In genomic region chr1:52392933-52393332, GRCm38 (mm10) we compare ENCODE assay signal across 17 mouse cellular contexts.
DNase-seq lines count a peak whose midpoint lies in the region; ATAC-seq and TF ChIP-seq lines count a peak whose summit lies in the region.
"Had no signal": no experiment of that assay in that cellular context is flagged by ENCODE, and none has a peak within 500 bp of the region (broad histone marks: within the 10 kb centered on the region; RNA-seq: fewer than 3 reads in every experiment).

No protein-coding gene starts in this region.

- 62% methylated on average over 2 of the region's 2 CpGs for WGBS in thymus, adult 2 months
- 44% methylated on average over 2 of the region's 2 CpGs for WGBS in midbrain, embryonic 11.5 days

- TF ChIP-seq CTCF in thymus, adult 2 months (IDR thresholded peaks at IDR 0.05; ENCODE audit: borderline replicate concordance, control insufficient read depth, extremely low read depth, insufficient read depth, low read length, poor library complexity), result no peak

- intact Hi-C loops in heart, postnatal 10 days (cut with DNase I), result no loop called here

- DNase-seq in heart, postnatal 10 days, result peak; percentile 20 to 27
- no peak for DNase-seq in heart, adult 8-10 months (ENCODE audit: low spot score)
- DNase-seq in thymus, adult 2 months, result peak; percentile 27
- DNase-seq in thymus, postnatal 36 days, result no peak
- peak; percentile 52 for DNase-seq in R1 (ENCODE audit: low read depth, low spot score)
- peak; percentile 56 for DNase-seq in thymus, postnatal 4 days
- no peak for DNase-seq in midbrain, embryonic 11.5 days (ENCODE audit: low spot score, missing footprints)
- DNase-seq in cerebellum, adult 11 months, result no peak
- DNase-seq: adrenal gland, postnatal 25 days; cerebellum, adult 11-12 months; right cerebral cortex, postnatal 25 days had no signal

- TF ChIP-seq POLR2A in thymus, adult 2 months (IDR thresholded peaks at IDR 0.05; ENCODE audit: control insufficient read depth, extremely low read depth, insufficient read depth, low read length, poor library complexity), result no peak

- no peak overlapping the region for H3K4me2 ChIP-seq in midbrain, embryonic 11.5 days
- H3K4me2 ChIP-seq: heart, embryonic 13.5 days; intestine, embryonic 15.5 days; liver, embryonic 15.5 days; midbrain, embryonic 12.5 days; neural tube, embryonic 15.5 days; stomach, embryonic 15.5 days had no signal

- no peak overlapping the region for H3K9ac ChIP-seq in midbrain, embryonic 11.5 days (ENCODE audit: low read length)
- H3K9ac ChIP-seq: heart, embryonic 13.5 days; intestine, embryonic 15.5 days; liver, embryonic 15.5 days; midbrain, embryonic 12.5 days; neural tube, embryonic 15.5 days; stomach, embryonic 15.5 days had no signal

- H3K27ac ChIP-seq in thymus, adult 2 months (ENCODE audit: control insufficient read depth, insufficient read depth, low read length), result no peak overlapping the region
- no peak overlapping the region for H3K27ac ChIP-seq in midbrain, embryonic 11.5 days (ENCODE audit: low read depth, low read length)
- H3K27ac ChIP-seq: heart, embryonic 13.5 days; intestine, embryonic 15.5 days; liver, embryonic 15.5 days; midbrain, embryonic 12.5 days; neural tube, embryonic 15.5 days; stomach, embryonic 15.5 days had no signal

- no peak for ATAC-seq in midbrain, embryonic 11.5 days (ENCODE audit: low FRiP score)
- ATAC-seq: intestine, embryonic 15.5 days had no signal

- H3K9me3 ChIP-seq in midbrain, embryonic 11.5 days (ENCODE audit: control insufficient read depth, low read length), result no peaks in the 10 kb centered on the region
- H3K9me3 ChIP-seq: heart, embryonic 13.5 days; intestine, embryonic 15.5 days; liver, embryonic 15.5 days; midbrain, embryonic 12.5 days; neural tube, embryonic 15.5 days; stomach, embryonic 15.5 days had no signal

- H3K4me3 ChIP-seq in thymus, adult 2 months (ENCODE audit: control insufficient read depth, insufficient read depth, low read length), result no peak overlapping the region
- H3K4me3 ChIP-seq in midbrain, embryonic 11.5 days (ENCODE audit: low read depth, low read length), result no peak overlapping the region
- H3K4me3 ChIP-seq: heart, embryonic 13.5 days; intestine, embryonic 15.5 days; liver, embryonic 15.5 days; midbrain, embryonic 12.5 days; neural tube, embryonic 15.5 days; stomach, embryonic 15.5 days had no signal

- H3K4me1 ChIP-seq in thymus, adult 2 months (replicated peaks; ENCODE audit: control insufficient read depth, insufficient read depth, low read length), result 0 out of 2 replicates have a peak, but pooled peaks cover 3% of the 10 kb centered on the region
- no peaks in the 10 kb centered on the region for H3K4me1 ChIP-seq in midbrain, embryonic 11.5 days (ENCODE audit: control insufficient read depth, insufficient read depth, low read length)
- H3K4me1 ChIP-seq: intestine, embryonic 15.5 days; liver, embryonic 15.5 days; midbrain, embryonic 12.5 days; neural tube, embryonic 15.5 days; stomach, embryonic 15.5 days had no signal

- H3K27me3 ChIP-seq in thymus, adult 2 months (ENCODE audit: control insufficient read depth, insufficient read depth, low read length), result no peaks in the 10 kb centered on the region
- no peaks in the 10 kb centered on the region for H3K27me3 ChIP-seq in midbrain, embryonic 11.5 days (ENCODE audit: control insufficient read depth, insufficient read depth, low read length)
- H3K27me3 ChIP-seq: heart, embryonic 13.5 days; intestine, embryonic 15.5 days; liver, embryonic 15.5 days; midbrain, embryonic 12.5 days; neural tube, embryonic 15.5 days; stomach, embryonic 15.5 days had no signal

- H3K36me3 ChIP-seq in thymus, adult 2 months (ENCODE audit: control insufficient read depth, insufficient read depth, low read length), result no peaks in the 10 kb centered on the region
- H3K36me3 ChIP-seq in midbrain, embryonic 11.5 days (ENCODE audit: control insufficient read depth, insufficient read depth, low read length), result no peaks in the 10 kb centered on the region
- H3K36me3 ChIP-seq: heart, embryonic 13.5 days; intestine, embryonic 15.5 days; liver, embryonic 15.5 days; midbrain, embryonic 12.5 days; neural tube, embryonic 15.5 days; stomach, embryonic 15.5 days had no signal

Comparison
In these comparisons a context has a peak if more than half of its experiments do, and no peak if none do; other contexts are left out.
1. DNase-seq: peak in heart, postnatal 10 days (2 of 2), thymus, adult 2 months (single experiment), R1 (single experiment) and thymus, postnatal 4 days (single experiment); none in heart, adult 8-10 months (single experiment), thymus, postnatal 36 days (0 of 2), midbrain, embryonic 11.5 days (single experiment) and cerebellum, adult 11 months (single experiment).